Mouse (Mus musculus) CH12.LX (cell line): ENCODE data around the gene She. TPM values are rescaled to one million over a fixed set of nuclear protein-coding genes. Genes with fewer than 3 reads are reported as not detected.

Experiments used
- DNase-seq: peaks from one replicate; pipeline ENCODE4 v3.0.0-alpha.2; 2013; ENCODE audit errors: extremely low read depth
- H3K27ac ChIP-seq: 2 replicates; pipeline ENCODE4 v1.5.1; 2012; ENCODE audit warnings: low read depth, mild to moderate bottlenecking, control low read depth, moderate library complexity; ENCODE audit not compliant: insufficient read depth
- H3K27me3 ChIP-seq: replicated peaks from 2 replicates; pipeline ENCODE3; 2012; ENCODE audit warnings: inconsistent platforms
- H3K36me3 ChIP-seq, 2 experiments: replicated peaks in 1 of 2; 2 replicates each; pipeline versions ENCODE3 to v1.6.1; 2012; ENCODE audit warnings: inconsistent platforms in 1 of 2, low read length in 1 of 2, mild to moderate bottlenecking in 1 of 2, mixed read lengths in 1 of 2, moderate library complexity in 1 of 2; ENCODE audit not compliant: control insufficient read depth in 1 of 2, insufficient read depth in 1 of 2
- H3K4me1 ChIP-seq, 2 experiments: 2 replicates each; pipeline ENCODE4 v1.6.1; 2012; ENCODE audit warnings: inconsistent platforms in 1 of 2, moderate library complexity in 1 of 2; ENCODE audit not compliant: insufficient read depth in 2 of 2, control insufficient read depth in 1 of 2
- H3K4me2 ChIP-seq: 2 replicates; pipeline ENCODE4 v1.6.1; 2012; ENCODE audit warnings: low read depth, mild to moderate bottlenecking, control low read depth; ENCODE audit not compliant: poor library complexity, insufficient read depth, severe bottlenecking
- H3K4me3 ChIP-seq, 3 experiments: fragments of 150-350 bp in 1 of 3; sonication (generic) in 1 of 3; replicated peaks in 1 of 3; 2 replicates each; pipeline versions ENCODE3 to v1.5.1; 2011 to 2012; ENCODE audit warnings: low read depth in 2 of 3, low read length in 2 of 3, mild to moderate bottlenecking in 2 of 3, moderate library complexity in 2 of 3, control low read depth in 1 of 3, improper control_type of control experiment in 1 of 3, inconsistent platforms in 1 of 3, mixed read lengths in 1 of 3; ENCODE audit not compliant: poor library complexity in 1 of 3
- H3K79me2 ChIP-seq: replicated peaks from 2 replicates; pipeline ENCODE4 v1.6.1; 2012; ENCODE audit warnings: mild to moderate bottlenecking, moderate library complexity; ENCODE audit not compliant: control insufficient read depth, poor library complexity, insufficient read depth, severe bottlenecking; ENCODE audit errors: extremely low read depth
- H3K9ac ChIP-seq: 2 replicates; pipeline ENCODE4 v1.6.1; 2012; ENCODE audit warnings: low read depth, mild to moderate bottlenecking, control low read depth, moderate library complexity; ENCODE audit not compliant: insufficient read depth
- H3K9me3 ChIP-seq: replicated peaks from 2 replicates; pipeline ENCODE3; 2012; ENCODE audit warnings: low read length, inconsistent platforms, mixed read lengths
- BHLHE40 ChIP-seq: IDR thresholded peaks from 2 replicates; pipeline ENCODE4 v1.6.1; 2011; ENCODE audit warnings: mild to moderate bottlenecking, low read depth, low read length, improper control_type of control experiment
- E2F4 ChIP-seq: IDR thresholded peaks from 2 replicates; pipeline ENCODE4 v1.6.1; 2011; ENCODE audit warnings: low read depth, low read length, improper control_type of control experiment; ENCODE audit not compliant: insufficient replicate concordance
- EP300 ChIP-seq: IDR thresholded peaks from 2 replicates; pipeline ENCODE4 v1.6.1; 2011; ENCODE audit warnings: low read length, improper control_type of control experiment
- GABPA ChIP-seq: IDR thresholded peaks from 2 replicates; pipeline ENCODE4 v1.6.1; 2012; ENCODE audit warnings: low read depth, low read length, improper control_type of control experiment, inconsistent platforms; ENCODE audit not compliant: insufficient replicate concordance
- HCFC1 ChIP-seq: IDR thresholded peaks from 2 replicates; pipeline ENCODE4 v1.6.1; 2012; ENCODE audit warnings: low read depth, mild to moderate bottlenecking, inconsistent platforms, low read length, improper control_type of control experiment
- IRF4 ChIP-seq: IDR thresholded peaks from 2 replicates; pipeline ENCODE4 v1.6.1; 2014; ENCODE audit warnings: low read depth, mild to moderate bottlenecking, inconsistent platforms, low read length, improper control_type of control experiment
- MAFK ChIP-seq: IDR thresholded peaks from 2 replicates; pipeline ENCODE4 v1.6.1; 2011; ENCODE audit warnings: low read length, improper control_type of control experiment; ENCODE audit not compliant: insufficient replicate concordance
- MAX ChIP-seq: IDR thresholded peaks from 2 replicates; pipeline ENCODE4 v1.6.1; 2011; ENCODE audit warnings: low read length, improper control_type of control experiment
- MXI1 ChIP-seq: IDR thresholded peaks from 2 replicates; pipeline ENCODE4 v1.6.1; 2011; ENCODE audit warnings: mild to moderate bottlenecking, low read depth, low read length, improper control_type of control experiment
- NRF1 ChIP-seq: IDR thresholded peaks from 2 replicates; pipeline ENCODE4 v1.6.1; 2014; ENCODE audit warnings: low read depth, mild to moderate bottlenecking, inconsistent platforms, low read length, improper control_type of control experiment, moderate library complexity
- PAX5 ChIP-seq: IDR thresholded peaks from 2 replicates; pipeline ENCODE4 v1.6.1; 2012; ENCODE audit warnings: low read length, inconsistent platforms, mixed read lengths
- POLR2AphosphoS2 ChIP-seq: IDR thresholded peaks from 2 replicates; pipeline ENCODE4 v1.6.1; 2011; ENCODE audit warnings: low read depth, low read length, improper control_type of control experiment
- RAD21 ChIP-seq: IDR thresholded peaks from 2 replicates; pipeline ENCODE4 v1.6.1; 2011; ENCODE audit warnings: low read depth, mild to moderate bottlenecking, low read length, improper control_type of control experiment, moderate library complexity
- RCOR1 ChIP-seq: conservative IDR thresholded peaks from 2 replicates; pipeline ENCODE4 v1.6.1; 2012; ENCODE audit warnings: low read depth, mild to moderate bottlenecking, inconsistent platforms, low read length, improper control_type of control experiment
- SMC3 ChIP-seq: IDR thresholded peaks from 2 replicates; pipeline ENCODE4 v1.6.1; 2011; ENCODE audit warnings: low read depth, low read length, improper control_type of control experiment
- TCF12 ChIP-seq: IDR thresholded peaks from 2 replicates; pipeline ENCODE4 v1.6.1; 2014; ENCODE audit warnings: low read depth, mild to moderate bottlenecking, inconsistent platforms, low read length, improper control_type of control experiment
- USF1 ChIP-seq: IDR thresholded peaks from 2 replicates; pipeline ENCODE4 v1.6.1; 2014; ENCODE audit warnings: low read depth, mild to moderate bottlenecking, inconsistent platforms, low read length, improper control_type of control experiment
- ZKSCAN1 ChIP-seq: IDR thresholded peaks from 2 replicates; pipeline ENCODE4 v1.6.1; 2012; ENCODE audit warnings: low read depth, inconsistent platforms, low read length, improper control_type of control experiment, borderline replicate concordance
- ZMIZ1 ChIP-seq: IDR thresholded peaks from 2 replicates; pipeline ENCODE4 v1.6.1; 2012; ENCODE audit warnings: low read depth, mild to moderate bottlenecking, inconsistent platforms, low read length, improper control_type of control experiment
- dilution Hi-C: fragments of 300-500 bp; cut with MboI; formaldehyde crosslinking; loops from 2 replicates; pipeline ENCODE4 v1.14.3; 2020; ENCODE audit warnings: low sequenced_read_pairs; ENCODE audit not compliant: extremely low pct_unique_long_range_greater_than_20kb, extremely low pct_ligation_motif_present
- in situ Hi-C: fragments of 300-500 bp; cut with MboI; formaldehyde crosslinking; loops from 3 replicates; pipeline ENCODE4 v1.14.3; 2019; ENCODE audit warnings: low sequenced_read_pairs, low pct_ligation_motif_present, low pct_unique_long_range_greater_than_20kb, mixed read lengths
- polyA plus RNA-seq: library from polyadenylated mRNA; unstranded; fragments of >175 nt; gene quantifications from 2 replicates; pipeline ENCODE4 v1.2.1, GENCODE M21; 2012; ENCODE audit warnings: low read depth; ENCODE audit not compliant: insufficient read length
- total RNA-seq, 2 experiments: library from RNA; depleted of rRNA; stranded (reverse); fragments of 300-350 nt in 1 of 2; fragments of >200 nt in 1 of 2; gene quantifications; 2 replicates each; pipeline ENCODE4 v1.2.3; 2012 to 2014

The She gene
- total and polyA plus RNA-seq, 3 experiments = not detected

GRCm38 (mm10) chr3:89892517-89893106, 61.4 kb downstream of the She start:
- dilution Hi-C loops (no loop called here), in situ Hi-C loops (no loop called here)
- no peak overlapping the region for H3K27ac ChIP-seq
- no peak overlapping the region for H3K4me3 ChIP-seq
- no peak overlapping the region for H3K9ac ChIP-seq
- no peaks in the 10 kb centered on the region for H3K27me3 ChIP-seq
- H3K4me2 ChIP-seq = no peak overlapping the region
- no peak for TF ChIP-seq RCOR1
- no peak for TF ChIP-seq POLR2AphosphoS2
- TF ChIP-seq USF1 = no peak
- TF ChIP-seq EP300 = no peak
- no peak for TF ChIP-seq E2F4
- no peak for TF ChIP-seq IRF4
- TF ChIP-seq NRF1 = no peak
- TF ChIP-seq HCFC1 = no peak
- no peak for TF ChIP-seq MAX
- TF ChIP-seq ZMIZ1 = no peak
- no peak for TF ChIP-seq RAD21
- no peak for TF ChIP-seq MXI1
- H3K36me3 ChIP-seq = peaks cover 0 to 11% of the 10 kb centered on the region in 2 experiments
- peaks cover 16% of the 10 kb centered on the region for H3K9me3 ChIP-seq
- H3K79me2 ChIP-seq = no peaks in the 10 kb centered on the region; the same call in 1 of the 2 replicates
- peaks cover 28 to 45% of the 10 kb centered on the region in 2 experiments for H3K4me1 ChIP-seq
- no peak for DNase-seq

GRCm38 (mm10) chr3:89896571-89896970, 65.4 kb downstream of the She start:
- peaks cover 0 to 11% of the 10 kb centered on the region in 2 experiments for H3K36me3 ChIP-seq
- TF ChIP-seq E2F4 (no peak), BHLHE40 (no peak), MXI1 (no peak), ZMIZ1 (no peak), GABPA (no peak), MAFK (no peak), ZKSCAN1 (no peak), PAX5 (no peak), MAX (no peak), HCFC1 (no peak), TCF12 (no peak), SMC3 (no peak)
- DNase-seq = no peak
- peaks cover 16% of the 10 kb centered on the region for H3K9me3 ChIP-seq
- in situ Hi-C loops (no loop called here), dilution Hi-C loops (no loop called here)
- H3K27me3 ChIP-seq = no peaks in the 10 kb centered on the region
- H3K27ac ChIP-seq = no peak overlapping the region
- H3K4me1 ChIP-seq = peaks cover 10 to 32% of the 10 kb centered on the region in 2 experiments
- no peak overlapping the region for H3K9ac ChIP-seq
- H3K4me2 ChIP-seq = no peak overlapping the region
- no peak overlapping the region for H3K4me3 ChIP-seq
- no peaks in the 10 kb centered on the region; the same call in 1 of the 2 replicates for H3K79me2 ChIP-seq
